Mouse (Mus musculus) G1E (cell line): ENCODE measurements around the gene Adcy1. TPM values are rescaled to one million over a fixed set of nuclear protein-coding genes. Genes with fewer than 3 reads are reported as not detected.
A peak's percentile ranks its signal among the peaks of the same experiment; 100 is the strongest.

Source experiments
- ATAC-seq: 2 replicates; pipeline ENCODE4 v1.8.0; 2016; ENCODE audit warnings: mild to moderate bottlenecking; ENCODE audit not compliant: insufficient number of reproducible peaks, poor library complexity, low FRiP score, severe bottlenecking; ENCODE audit errors: extremely low read depth
- DNase-seq: peaks from one replicate; pipeline ENCODE4 v3.0.0; 2012; ENCODE audit warnings: low spot score
- H3K27me3 ChIP-seq: 2 replicates; pipeline ENCODE4 v1.6.1; 2012; ENCODE audit warnings: mild to moderate bottlenecking, low read length, inconsistent platforms; ENCODE audit not compliant: insufficient read depth
- H3K36me3 ChIP-seq: replicated peaks from 2 replicates; pipeline ENCODE3; 2012; ENCODE audit warnings: mild to moderate bottlenecking, inconsistent platforms
- H3K4me1 ChIP-seq: 2 replicates; pipeline ENCODE4 v1.6.1; 2012; ENCODE audit warnings: low read depth, low read length, inconsistent platforms, mixed read lengths; ENCODE audit not compliant: insufficient read depth
- H3K4me3 ChIP-seq: 2 replicates; pipeline ENCODE4 v1.5.1; 2012; ENCODE audit warnings: low read depth, mild to moderate bottlenecking, inconsistent platforms, low read length, moderate library complexity, mixed read lengths
- H3K9me3 ChIP-seq: replicated peaks from 2 replicates; pipeline ENCODE4 v1.6.1; 2012; ENCODE audit warnings: inconsistent platforms
- CTCF ChIP-seq: IDR thresholded peaks from 2 replicates; pipeline ENCODE4 v1.5.1; 2012; ENCODE audit warnings: low read depth, low read length, inconsistent platforms, mixed read lengths
- GATA1 ChIP-seq: IDR thresholded peaks from 2 replicates; pipeline ENCODE4 v1.6.1; 2012; ENCODE audit warnings: borderline replicate concordance, low read length, inconsistent platforms, mixed read lengths
- GATA2 ChIP-seq: IDR thresholded peaks from 2 replicates; pipeline ENCODE4 v1.6.1; 2012; ENCODE audit warnings: low read depth, low read length, inconsistent platforms, borderline replicate concordance
- POLR2AphosphoS5 ChIP-seq: IDR thresholded peaks from 2 replicates; pipeline ENCODE4 v1.6.1; 2012; ENCODE audit warnings: low read depth, low read length, inconsistent platforms; ENCODE audit not compliant: insufficient replicate concordance
- TAL1 ChIP-seq: conservative IDR thresholded peaks from 2 replicates; pipeline ENCODE4 v1.6.1; 2012; ENCODE audit warnings: low read depth, low read length, inconsistent platforms, mixed read lengths
- polyA plus RNA-seq: library from polyadenylated mRNA; stranded (reverse); fragments of >175 nt; gene quantifications from 2 replicates; pipeline ENCODE4 v1.2.3, GENCODE M21; 2012
- total RNA-seq, 2 experiments: library from RNA; stranded (forward) in 1 of 2; stranded (reverse) in 1 of 2; fragments of 200-1000 nt in 1 of 2; fragments of >200 nt in 1 of 2; fragmentation: Nextera tagmentation in 1 of 2; gene quantifications; 2 replicates each; pipeline ENCODE4 v1.2.3; 2014 to 2017

Gene Adcy1
- total and polyA plus RNA-seq, 3 experiments = 0.16 TPM; not detected in 2

- no peaks in the 10 kb centered on the region for H3K36me3 ChIP-seq
- peaks cover 28% of the 10 kb centered on the region for H3K9me3 ChIP-seq
- H3K4me3 ChIP-seq = no peak overlapping the region
- TF ChIP-seq GATA2 (no peak), CTCF (no peak; the same call in 1 of the 2 replicates), GATA1 (no peak), POLR2AphosphoS5 (no peak), TAL1 (no peak)
- H3K27me3 ChIP-seq = 0 out of 2 replicates have a peak, but pooled peaks cover 2% of the 10 kb centered on the region
- no peaks in the 10 kb centered on the region for H3K4me1 ChIP-seq
- no peak for DNase-seq
- ATAC-seq = no peak
Observed at GRCm38 (mm10) chr11:7199736-7200392, 136.6 kb downstream of the Adcy1 start.

- Histone ChIP-seq H3K4me3 (no peak overlapping the region), H3K4me1 (no peaks in the 10 kb centered on the region), H3K27me3 (0 out of 2 replicates have a peak, but pooled peaks cover 2% of the 10 kb centered on the region), H3K36me3 (no peaks in the 10 kb centered on the region), H3K9me3 (peaks cover 27% of the 10 kb centered on the region)
- no peak for TF ChIP-seq GATA1
- ATAC-seq (no peak), DNase-seq (no peak)
Observed at GRCm38 (mm10) chr11:7200393-7200783, 137.1 kb downstream of the Adcy1 start.

- H3K36me3 ChIP-seq = no peaks in the 10 kb centered on the region
- ATAC-seq (no peak), DNase-seq (no peak)
- TF ChIP-seq POLR2AphosphoS5 = no peak
- no peak for TF ChIP-seq TAL1
- TF ChIP-seq GATA2 = no peak
- no peak for TF ChIP-seq CTCF
- no peak for TF ChIP-seq GATA1
- H3K27me3 ChIP-seq = 0 out of 2 replicates have a peak, but pooled peaks cover 2% of the 10 kb centered on the region
- H3K4me3 ChIP-seq = no peak overlapping the region
- H3K4me1 ChIP-seq = no peaks in the 10 kb centered on the region
- peaks cover 25% of the 10 kb centered on the region for H3K9me3 ChIP-seq
Observed at GRCm38 (mm10) chr11:7202206-7202605, 138.9 kb downstream of the Adcy1 start.

GRCm38 (mm10) chr11:7203846-7204245 is 140.6 kb downstream of the Adcy1 start:
- Histone ChIP-seq H3K36me3 (no peaks in the 10 kb centered on the region), H3K4me1 (no peaks in the 10 kb centered on the region), H3K9me3 (peaks cover 21% of the 10 kb centered on the region), H3K4me3 (no peak overlapping the region), H3K27me3 (0 out of 2 replicates have a peak, but pooled peaks cover 2% of the 10 kb centered on the region)
- no peak for ATAC-seq
- no peak for DNase-seq
- TF ChIP-seq TAL1 = no peak
- TF ChIP-seq POLR2AphosphoS5 = no peak
- no peak for TF ChIP-seq GATA2
- TF ChIP-seq CTCF = no peak
- no peak for TF ChIP-seq GATA1

GRCm38 (mm10) chr11:7210343-7210742 is 147.1 kb downstream of the Adcy1 start:
- no peaks in the 10 kb centered on the region for H3K36me3 ChIP-seq
- DNase-seq (no peak), ATAC-seq (no peak)
- H3K4me1 ChIP-seq = no peaks in the 10 kb centered on the region
- TF ChIP-seq TAL1 (no peak), CTCF (0 out of 2 replicates have a peak, but pooled peaks have one; percentile 17)
- no peaks in the 10 kb centered on the region for H3K27me3 ChIP-seq
- H3K4me3 ChIP-seq = no peak overlapping the region
- H3K9me3 ChIP-seq = peaks cover 25% of the 10 kb centered on the region

GRCm38 (mm10) chr11:7211211-7211610 is 147.9 kb downstream of the Adcy1 start:
- H3K9me3 ChIP-seq = peaks cover 24% of the 10 kb centered on the region
- ATAC-seq (no peak), DNase-seq (no peak)
- no peak overlapping the region for H3K4me3 ChIP-seq
- H3K4me1 ChIP-seq = no peaks in the 10 kb centered on the region
- H3K36me3 ChIP-seq = no peaks in the 10 kb centered on the region
- no peaks in the 10 kb centered on the region for H3K27me3 ChIP-seq
- TF ChIP-seq CTCF (no peak), TAL1 (no peak), POLR2AphosphoS5 (no peak), GATA1 (no peak), GATA2 (no peak)
